Mouse (Mus musculus) frontal cortex, postnatal 36 days (tissue): ENCODE data around the gene Robo1.

Experiments used
- DNase-seq, 2 experiments: peaks; one replicate each; pipeline ENCODE4 v3.0.0; 2022; ENCODE audit warnings: low spot score in 2 of 2

The Robo1 gene

DNA sequence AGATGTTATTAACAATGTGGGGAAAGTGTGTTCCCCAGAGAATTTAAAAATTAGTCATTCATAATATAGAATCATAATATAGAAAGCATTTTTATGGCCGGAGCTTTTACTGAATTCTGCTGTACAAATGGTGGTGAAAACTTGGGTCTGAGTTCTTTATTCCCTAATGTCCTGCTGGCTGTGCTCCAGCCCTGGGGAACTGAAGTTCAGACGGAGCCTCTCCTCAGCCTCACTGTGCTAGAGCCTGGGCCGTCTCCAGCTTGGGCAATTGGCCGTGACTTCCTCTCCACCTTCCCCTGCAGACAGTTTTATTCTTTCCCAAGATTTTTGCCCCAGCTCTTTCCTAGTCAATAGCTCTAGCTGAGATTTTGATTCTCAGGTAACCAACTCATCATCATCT lies 429.0 kb downstream of the Robo1 start:
- DNase-seq, result no peak

DNA sequence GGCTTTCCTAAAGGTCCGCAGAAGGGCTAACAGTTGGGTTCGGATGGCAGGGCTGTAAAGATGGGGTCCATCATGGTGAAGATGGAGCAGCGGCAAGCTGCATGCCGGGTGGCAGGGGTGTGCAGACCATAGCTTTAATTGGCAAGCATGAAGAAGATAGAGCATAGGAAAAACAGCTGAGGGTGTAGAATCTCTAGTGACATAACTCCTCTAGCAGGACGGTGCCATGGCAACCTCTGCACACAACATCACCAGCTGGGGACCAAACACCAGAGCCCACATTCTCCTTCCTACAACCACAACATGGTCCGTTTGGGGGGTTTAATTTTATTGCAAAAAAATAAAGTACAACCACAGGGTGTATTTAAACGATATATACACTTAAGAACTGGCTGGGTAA lies 432.1 kb downstream of the Robo1 start:
- peak in 1 of 2 experiments; percentile 30 for DNase-seq

DNA sequence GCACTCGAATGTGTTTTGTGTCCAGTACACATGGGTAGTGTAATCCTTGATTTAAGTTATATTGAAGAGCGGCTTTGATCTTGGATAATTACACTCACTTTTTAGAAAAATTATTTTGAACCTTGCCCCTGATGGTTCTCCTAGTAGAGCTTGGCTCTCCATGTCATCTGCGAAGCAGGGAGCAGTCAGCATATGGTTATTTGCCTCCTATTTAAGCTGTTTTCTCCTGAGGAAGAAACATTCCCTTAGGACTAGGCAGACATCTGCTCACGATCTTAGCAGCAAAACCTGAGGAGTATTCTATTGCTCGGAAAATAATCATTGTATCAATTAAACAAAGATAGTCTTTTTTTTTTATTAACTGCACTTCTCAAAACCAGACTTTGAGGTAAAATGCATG lies 439.6 kb downstream of the Robo1 start:
- DNase-seq, result no peak

- no peak for DNase-seq
These were observed 457.2 kb downstream of the Robo1 start for GRCm38 (mm10) chr16:72765128-72765913.

DNA sequence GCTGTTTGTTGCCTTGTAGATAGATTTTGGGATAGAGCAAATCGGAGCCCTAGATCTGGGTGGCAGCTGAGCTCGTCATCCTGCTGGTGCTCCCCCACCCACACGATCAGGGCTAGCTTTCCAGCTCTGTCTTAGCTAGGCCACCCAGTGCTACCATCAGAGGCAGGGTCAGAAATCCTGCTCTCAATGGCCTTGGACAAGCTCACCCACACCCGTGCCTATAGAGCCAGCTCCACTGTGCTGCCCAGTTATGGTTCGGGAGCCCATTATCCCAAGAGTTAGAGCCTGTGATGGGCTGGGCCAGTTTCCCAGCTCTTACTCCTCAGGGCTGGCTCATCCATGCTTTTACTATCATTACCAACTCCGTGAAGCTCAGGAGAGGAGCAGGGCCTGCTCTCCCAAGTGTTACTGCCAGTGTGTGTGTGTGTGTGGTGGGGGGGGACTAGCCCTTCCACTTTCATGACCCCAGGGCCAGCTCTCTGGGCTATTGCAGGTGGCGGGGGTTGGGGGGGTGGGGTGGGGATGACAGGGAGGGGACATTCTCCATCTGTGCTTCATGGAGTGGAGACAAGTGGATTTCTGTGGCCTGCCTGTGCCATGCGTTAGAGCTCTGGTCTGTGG lies 461.2 kb downstream of the Robo1 start:
- DNase-seq, result no peak

GRCm38 (mm10) chr16:72772348-72772747 lies 464.2 kb downstream of the Robo1 start:
- no peak for DNase-seq

- DNase-seq, result no peak
These were observed 464.9 kb downstream of the Robo1 start for GRCm38 (mm10) chr16:72773034-72773433.

DNA sequence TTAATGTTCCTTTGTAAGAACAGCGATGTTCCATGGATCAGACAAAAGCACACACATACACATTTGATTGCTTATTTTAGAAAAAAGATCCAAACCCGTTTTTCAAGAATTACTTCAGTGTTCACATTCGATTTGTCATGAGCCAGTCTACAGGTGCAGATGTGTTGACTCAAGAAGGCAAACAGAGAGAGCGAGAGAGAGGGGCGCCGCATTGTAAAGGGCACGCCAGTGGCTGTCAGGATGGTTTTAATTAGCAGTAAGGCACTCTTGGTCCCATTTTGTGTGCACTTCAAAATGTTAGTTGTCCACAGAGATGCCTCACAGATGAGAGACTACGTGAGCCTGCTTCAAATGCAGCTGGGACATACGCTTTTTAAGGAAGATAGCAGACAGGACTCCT lies 470.4 kb downstream of the Robo1 start:
- DNase-seq, result no peak

- DNase-seq, result no peak
These were observed 474.1 kb downstream of the Robo1 start for GRCm38 (mm10) chr16:72782171-72782570.

DNA sequence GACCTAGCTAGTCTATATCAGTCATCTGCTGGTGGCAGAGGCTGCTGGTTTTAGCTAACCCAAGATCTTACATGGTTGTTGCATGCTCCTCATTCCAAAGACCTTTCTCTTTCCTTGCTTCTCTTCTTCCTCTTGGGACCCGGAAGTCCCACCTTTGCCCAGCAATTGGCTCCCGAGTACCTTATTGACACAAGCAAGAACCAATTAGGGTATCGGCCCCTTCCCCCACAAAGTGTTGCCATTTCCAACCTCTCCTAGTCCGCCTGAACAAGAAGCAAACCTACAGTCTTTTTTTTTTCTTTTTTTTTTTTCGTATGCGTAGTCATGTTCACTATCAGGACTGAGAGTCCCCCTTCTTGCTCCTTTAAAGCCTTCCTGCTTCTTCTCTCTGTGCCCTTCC lies 478.0 kb downstream of the Robo1 start:
- no peak for DNase-seq

GRCm38 (mm10) chr16:72786636-72787035 lies 478.5 kb downstream of the Robo1 start:
- no peak for DNase-seq

GRCm38 (mm10) chr16:72788017-72788416 lies 479.9 kb downstream of the Robo1 start:
- DNase-seq, result no peak

- DNase-seq, result no peak
These were observed 483.1 kb downstream of the Robo1 start for GRCm38 (mm10) chr16:72791181-72791705.

DNA sequence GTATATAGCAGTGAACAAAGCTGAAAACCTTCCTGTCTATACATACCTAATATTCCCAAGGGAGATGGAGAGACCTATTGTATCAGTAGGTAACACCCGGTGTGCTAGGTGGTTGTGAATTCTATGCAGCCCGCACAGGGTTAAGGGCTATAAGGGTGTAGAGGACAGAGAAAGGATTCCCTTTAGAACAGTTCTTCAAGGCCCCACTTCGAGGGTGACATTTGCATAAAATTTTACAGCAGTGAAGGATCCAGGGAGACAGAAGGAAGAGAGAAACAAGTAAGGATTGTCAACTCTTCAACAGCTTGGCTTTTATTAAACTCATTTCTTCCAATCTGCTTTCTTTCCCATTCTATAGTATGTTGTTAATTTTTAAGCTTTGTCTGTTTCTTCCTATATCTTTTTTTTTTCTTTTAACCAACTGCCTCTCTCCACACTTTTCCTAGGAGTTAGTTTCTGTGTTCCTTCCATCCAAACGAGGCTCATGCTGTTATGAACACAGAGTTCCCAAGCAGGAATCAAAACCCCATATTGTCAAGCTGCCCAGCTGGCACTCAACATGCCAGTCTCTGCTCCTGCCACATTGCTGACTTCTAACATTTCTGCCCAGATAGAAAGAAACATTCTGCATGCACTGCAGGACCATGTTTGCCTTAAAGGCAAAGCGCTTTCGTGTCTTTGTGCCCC lies 486.7 kb downstream of the Robo1 start:
- no peak for DNase-seq

GRCm38 (mm10) chr16:72795379-72795712 lies 487.2 kb downstream of the Robo1 start:
- DNase-seq, result no peak

DNA sequence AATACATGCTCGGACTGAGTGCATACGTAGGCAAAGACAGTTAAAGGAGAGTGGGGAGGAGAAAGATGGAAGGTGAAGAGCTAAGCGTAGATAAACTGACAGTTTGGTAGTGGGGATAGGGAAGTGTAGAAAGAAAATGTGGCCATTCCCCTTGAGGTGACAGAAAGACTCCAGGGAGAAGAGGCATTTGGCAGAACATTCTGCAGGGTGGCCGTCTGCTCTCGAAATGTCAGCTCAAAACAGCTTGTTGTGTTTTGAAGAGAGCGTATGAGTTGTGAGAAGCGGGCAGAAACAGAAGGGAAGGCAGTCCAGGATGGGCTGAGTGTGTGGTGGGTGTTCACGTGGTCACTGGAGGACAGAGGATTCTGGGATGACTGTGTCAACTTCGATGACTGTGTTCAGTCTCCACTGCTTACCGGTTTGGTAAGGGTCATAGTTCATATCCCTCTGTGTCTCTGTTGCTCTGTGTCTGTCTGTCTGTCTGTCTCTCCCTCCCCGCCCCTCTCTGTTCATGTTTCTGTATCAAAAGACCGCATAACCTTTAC lies 490.4 kb downstream of the Robo1 start:
- no peak for DNase-seq

GRCm38 (mm10) chr16:72800121-72800749 lies 492.1 kb downstream of the Robo1 start:
- peak in 1 of 2 experiments; percentile 47 for DNase-seq

DNA sequence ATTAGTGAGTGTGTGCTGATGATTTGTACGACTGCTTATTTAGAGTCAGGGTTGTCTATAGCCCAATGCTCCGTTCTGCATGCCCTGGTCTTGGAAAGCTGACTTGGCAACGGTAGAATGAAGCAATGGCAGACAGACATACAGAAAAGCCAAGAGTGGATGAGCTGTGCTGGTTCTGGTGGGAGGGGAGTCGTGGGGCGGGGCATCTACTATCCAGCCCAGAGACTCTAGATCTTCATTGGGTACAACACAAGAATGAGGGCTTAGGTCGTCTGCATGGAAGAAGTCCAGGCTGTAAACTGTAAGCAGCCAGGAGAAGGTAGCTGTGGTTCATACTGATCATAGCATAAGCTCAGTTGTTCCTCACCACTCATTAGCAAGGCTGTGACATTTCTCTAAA lies 492.7 kb downstream of the Robo1 start:
- DNase-seq, result peak in 1 of 2 experiments; percentile 9

- DNase-seq, result no peak
These were observed 500.2 kb downstream of the Robo1 start for GRCm38 (mm10) chr16:72808351-72808750.

- no peak for DNase-seq
These were observed 502.8 kb downstream of the Robo1 start for GRCm38 (mm10) chr16:72810942-72811341.

DNA sequence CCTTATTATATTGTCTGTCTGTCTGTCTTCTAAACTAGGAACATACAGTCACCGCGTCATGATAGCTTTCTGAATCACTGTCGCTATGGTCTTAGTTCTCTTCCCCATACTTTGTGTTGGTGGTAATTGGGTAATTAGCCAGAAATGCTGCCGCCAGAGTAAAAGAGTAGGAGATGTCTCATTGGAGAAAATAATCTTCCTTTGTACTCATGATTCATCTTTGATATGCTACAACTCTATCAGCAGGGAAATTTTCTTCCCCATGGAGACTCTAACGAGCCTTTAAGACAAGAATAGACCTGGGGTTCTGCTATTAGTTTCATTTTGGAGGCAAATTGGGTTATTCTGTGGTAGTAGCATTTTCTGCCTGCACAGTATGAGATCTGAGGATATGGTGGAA lies 503.4 kb downstream of the Robo1 start:
- DNase-seq, result no peak

DNA sequence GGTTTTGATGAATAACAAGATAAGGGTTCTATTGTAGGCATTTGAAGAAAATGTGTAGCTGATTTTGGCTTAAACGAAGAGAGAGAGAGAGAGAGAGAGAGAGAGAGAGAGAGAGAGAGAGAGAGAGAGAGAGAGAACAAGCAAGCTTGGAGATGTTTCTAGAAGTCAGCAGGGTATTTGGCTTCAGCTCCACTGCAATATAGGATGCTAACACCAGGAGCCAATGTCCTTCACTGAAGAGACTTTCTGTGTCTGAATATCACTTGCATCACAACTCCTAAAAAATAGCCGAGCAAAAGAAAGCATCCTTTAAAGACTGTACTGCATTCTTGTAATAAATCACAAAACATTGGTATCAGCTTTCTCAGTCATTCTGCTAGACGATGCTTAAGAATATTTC lies 503.8 kb downstream of the Robo1 start:
- DNase-seq, result no peak
